Mouse (Mus musculus): Measurements from ENCODE around the gene Mga.

The Mga gene

GRCm38 (mm10) chr2:119987441-119987840 is 90.4 kb downstream of the Mga start:
- DNase-seq (ENCODE audit: low spot score in 2 of 2) = no peak

DNA sequence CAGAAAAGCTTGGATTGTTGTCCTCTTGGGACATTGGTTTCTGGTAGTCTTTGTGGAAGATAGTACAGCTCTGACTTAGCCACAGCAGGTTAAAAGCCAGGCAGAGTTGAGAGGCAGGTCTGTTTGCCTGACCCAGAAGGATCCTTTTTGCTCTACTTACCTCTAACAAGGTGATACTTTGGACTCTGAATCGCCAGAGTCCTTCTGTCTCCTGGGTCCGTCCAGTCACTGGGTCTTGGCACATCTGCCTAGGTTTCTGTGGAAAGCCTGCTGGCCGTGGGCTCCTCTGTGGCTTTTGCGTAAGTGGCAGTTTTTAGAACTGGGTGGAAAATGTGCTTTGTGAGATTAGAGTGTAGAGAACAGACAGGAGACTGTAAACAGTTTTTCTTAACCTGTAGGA is 91.9 kb downstream of the Mga start:
- no peak for DNase-seq (ENCODE audit: low spot score in 2 of 2)

- no peak for DNase-seq (ENCODE audit: low spot score in 2 of 2)
These were observed 93.9 kb downstream of the Mga start for GRCm38 (mm10) chr2:119990881-119991280.

GRCm38 (mm10) chr2:119992349-119992748 is 95.3 kb downstream of the Mga start:
- DNase-seq (ENCODE audit: low spot score in 2 of 2) = no peak

DNA sequence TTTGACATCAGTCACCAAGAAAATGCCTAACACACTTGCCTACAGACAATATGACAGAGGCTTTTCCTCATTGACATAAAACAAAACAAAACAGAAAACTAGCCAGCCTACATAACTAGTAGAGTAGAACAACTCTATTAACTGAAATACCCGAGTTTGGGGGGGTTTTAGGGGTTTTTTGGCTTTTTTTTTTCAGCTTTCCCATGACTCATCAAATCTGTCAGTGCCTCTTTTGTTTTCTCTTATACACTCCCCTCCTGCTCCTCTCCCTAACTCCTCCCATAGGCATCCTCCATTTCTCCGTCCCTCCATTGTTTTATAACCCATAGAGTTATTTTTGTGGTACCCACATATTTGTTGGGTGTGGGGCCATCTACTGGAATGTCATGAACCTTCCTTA is 96.5 kb downstream of the Mga start:
- no peak for DNase-seq (ENCODE audit: low spot score in 2 of 2)

DNA sequence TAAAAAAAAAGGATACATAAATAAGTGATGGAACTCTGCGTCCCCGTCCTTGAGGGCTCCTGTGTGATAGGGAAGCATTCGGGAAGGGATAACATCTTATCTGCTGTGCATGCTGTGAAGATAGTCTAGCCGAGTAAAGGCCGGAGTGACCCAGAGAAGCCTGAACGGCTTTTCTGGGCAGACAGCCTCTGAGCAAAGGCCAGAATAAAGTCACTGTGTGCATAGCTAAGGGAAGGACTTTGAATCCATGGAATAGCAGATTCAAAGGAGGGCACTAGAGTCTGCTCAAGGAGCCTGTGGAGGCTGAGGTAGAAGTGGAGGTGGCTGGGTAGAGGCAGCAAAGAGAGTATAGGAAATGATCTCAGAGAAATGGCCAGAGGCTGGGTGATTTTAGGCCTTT is 97.8 kb downstream of the Mga start:
- DNase-seq (ENCODE audit: low spot score in 2 of 2) = no peak

DNA sequence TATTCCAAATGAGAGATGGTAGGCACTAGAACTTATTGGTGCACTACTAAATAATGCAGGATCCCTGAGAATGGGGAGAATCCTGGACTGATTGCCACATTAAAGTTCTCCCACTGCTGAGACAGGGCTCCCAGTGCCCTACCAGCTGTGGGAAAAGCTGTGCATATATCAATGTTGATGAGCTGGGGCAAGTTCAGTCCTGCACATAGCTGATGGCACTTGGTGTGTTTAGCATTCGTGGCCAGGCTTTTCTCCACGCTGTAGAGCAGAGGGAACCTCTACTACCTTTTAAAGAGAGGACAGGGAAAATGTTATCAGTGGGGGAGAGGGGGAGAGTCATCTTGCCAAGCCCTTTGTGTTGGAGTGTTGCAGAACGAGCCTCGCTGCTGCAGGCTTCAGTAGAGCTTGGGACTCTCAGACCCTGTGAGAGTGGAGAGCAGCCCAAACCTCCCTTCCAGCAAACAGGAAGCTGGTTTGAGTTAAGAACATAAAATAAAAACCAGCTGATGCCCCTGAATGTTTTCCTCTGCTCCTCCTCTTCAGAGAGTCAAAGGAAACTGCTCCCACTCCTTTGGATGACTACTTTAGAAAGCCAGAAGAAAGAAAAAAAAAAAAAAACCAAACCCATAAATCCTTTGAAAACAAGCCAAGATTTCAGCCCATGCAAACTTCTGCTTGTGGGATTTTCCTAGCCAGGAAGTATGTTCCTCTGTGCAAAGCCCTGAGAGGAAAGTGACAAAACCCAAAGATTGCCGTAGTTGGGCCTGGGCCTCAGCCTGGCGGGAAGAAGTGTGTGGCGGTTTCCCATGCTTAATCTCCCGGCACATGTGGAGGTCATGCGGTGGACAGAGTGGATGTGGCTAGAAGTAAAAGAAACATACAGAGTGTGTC is 98.6 kb downstream of the Mga start:
- no peak for DNase-seq (ENCODE audit: low spot score in 2 of 2)

- DNase-seq (ENCODE audit: low spot score in 2 of 2) = no peak
These were observed 100.3 kb downstream of the Mga start for GRCm38 (mm10) chr2:119997354-119997753.

DNA sequence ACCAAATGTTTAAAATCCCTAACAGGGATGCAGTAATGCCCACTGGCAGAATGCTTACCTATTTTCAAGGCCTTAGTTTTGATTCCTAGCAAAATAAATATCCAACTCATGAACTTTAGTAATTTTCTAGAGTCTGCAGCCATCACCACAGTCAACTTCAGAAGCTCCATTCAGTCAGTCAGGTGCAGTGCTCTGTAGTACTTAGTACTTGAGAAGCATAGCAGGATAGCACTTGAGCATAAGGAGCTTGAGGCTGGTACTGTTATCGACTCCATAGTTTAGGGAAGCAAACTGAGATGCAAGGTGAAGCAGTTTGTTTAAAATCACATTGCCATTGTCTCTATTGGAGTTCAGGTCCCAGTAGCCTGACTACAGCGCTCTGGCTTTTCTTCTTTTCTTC is 102.7 kb downstream of the Mga start:
- DNase-seq (ENCODE audit: low spot score in 2 of 2) = no peak

DNA sequence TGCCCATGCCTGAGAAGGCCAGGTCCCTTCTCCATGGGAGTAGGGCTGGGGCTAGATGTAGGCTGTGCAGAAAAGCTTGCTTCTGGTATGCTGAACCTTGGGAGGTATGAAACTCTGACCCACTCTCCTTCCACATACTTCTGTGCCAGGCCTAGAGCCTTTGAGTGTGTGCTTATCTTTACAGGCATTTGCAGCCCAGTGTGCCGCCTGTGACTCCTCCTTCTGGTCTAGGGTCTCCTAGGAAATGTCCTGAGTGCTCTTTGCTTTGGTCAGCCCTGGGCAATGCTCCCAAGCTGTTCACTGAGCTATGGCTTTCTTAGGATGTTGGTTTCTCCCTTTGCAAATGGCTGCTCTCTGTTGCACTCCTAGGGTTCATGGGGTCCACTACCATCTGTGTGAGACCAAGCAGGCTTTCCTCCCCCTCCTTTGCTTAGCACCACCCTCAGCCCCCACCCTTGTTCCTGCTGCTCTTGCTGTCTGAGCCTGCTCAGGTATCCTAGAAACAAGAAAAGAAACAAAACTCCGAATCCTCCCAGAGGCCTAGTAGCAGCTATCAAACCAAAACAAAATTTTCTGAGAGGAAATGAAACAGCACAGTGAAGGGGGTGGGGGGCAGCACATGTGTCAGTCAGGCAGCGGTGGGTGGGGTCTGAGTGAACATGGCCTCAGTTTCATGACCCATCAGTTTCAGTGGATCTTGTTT is 104.0 kb downstream of the Mga start:
- no peak for DNase-seq (ENCODE audit: low spot score in 2 of 2)

DNA sequence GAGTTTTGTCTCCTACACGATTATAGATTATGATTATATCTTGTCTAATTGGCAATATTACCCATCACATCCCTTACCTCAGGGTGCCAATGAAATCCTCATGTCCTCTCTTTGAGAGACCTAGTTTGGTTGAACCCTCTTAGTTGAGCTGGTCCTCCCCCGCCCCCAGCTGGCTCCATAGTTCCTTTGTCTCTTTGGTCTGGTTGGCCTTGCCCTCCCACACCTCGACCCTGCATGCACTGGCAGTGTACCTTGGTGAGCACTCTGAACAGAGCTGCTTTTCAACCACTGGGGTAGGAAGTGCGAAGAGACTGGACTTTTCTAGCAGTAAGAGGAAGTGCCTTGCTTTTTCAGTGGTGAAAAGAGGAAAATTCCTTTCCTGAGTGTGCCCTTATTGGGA is 104.9 kb downstream of the Mga start:
- DNase-seq (ENCODE audit: low spot score in 2 of 2) = no peak

GRCm38 (mm10) chr2:120003970-120004369 is 106.9 kb downstream of the Mga start:
- no peak for DNase-seq (ENCODE audit: low spot score in 2 of 2)

GRCm38 (mm10) chr2:120006696-120007095 is 109.7 kb downstream of the Mga start:
- no peak for DNase-seq (ENCODE audit: low spot score in 2 of 2)

GRCm38 (mm10) chr2:120007680-120008210 is 110.7 kb downstream of the Mga start:
- DNase-seq (ENCODE audit: low spot score in 2 of 2) = no peak

DNA sequence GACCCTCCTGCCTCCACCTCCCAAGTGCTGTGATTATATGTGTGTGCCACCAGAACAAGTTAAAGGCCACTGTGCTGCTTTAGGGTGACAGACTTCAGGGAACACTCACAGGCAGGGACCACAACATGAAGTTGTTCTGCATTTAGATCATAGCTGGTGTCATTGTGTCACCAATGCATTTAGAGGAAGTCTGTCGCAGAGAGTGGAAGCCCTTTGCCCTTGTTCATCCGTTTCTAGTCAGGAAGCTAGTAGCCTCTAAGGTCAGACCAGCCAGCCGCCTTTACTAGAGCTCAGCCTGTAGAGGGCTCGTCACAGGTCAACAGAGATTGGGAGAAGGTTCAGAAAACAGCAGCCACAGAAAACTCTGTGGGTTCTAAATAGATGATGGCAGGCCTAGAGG is 111.6 kb downstream of the Mga start:
- DNase-seq (ENCODE audit: low spot score in 2 of 2) = no peak

DNA sequence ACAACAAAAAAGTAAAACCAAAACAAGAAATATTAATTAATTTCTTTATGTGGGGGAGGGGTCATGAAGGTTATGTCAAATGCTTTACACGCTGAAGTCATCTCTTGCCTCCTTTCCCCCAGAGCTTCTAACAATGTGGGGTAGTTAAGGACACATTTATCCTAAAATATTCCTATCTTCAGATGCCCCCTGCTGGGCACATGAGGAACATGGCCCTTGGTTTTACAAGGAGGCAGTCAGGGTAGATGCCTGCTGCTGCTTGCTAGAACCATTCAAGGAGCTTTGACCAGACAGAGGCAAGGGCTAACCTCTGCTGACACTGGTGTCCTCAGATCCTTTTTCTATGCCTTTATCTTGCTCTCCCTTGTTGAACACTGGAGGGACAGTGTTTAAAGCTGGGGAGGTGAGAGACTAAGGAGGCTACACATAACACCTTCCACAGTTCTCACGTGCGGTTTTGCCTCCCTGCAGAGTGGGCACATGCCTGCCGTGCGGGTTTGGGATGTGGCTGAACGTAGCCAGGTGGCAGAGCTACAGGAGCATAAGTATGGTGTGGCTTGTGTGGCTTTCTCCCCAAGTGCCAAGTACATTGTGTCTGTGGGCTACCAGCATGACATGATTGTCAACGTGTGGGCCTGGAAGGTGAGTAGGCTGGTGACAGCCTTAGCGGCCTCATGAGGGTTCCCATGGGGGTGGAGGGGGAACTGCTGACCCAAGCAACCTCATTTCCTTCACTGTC is 114.6 kb downstream of the Mga start:
- peak; percentile 66 to 67 for DNase-seq (ENCODE audit: low spot score in 2 of 2)

DNA sequence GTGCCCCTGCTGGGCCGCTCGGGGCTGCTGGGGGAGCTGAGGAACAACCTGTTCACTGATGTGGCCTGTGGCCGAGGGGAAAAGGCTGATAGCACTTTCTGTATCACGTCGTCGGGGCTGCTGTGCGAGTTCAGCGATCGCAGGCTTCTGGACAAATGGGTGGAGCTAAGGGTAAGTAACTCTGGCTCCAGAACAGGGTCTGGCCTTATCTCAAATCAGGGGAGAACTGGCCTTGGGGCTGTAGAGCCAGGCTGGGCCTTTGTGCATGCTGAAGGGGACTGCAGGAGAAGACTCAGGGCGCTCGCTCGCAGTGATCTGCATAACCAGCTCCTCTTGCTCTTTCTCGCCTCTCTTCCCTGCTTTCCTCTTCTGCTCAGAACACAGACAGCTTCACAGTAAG is 115.9 kb downstream of the Mga start:
- no peak for DNase-seq (ENCODE audit: low spot score in 2 of 2)

DNA sequence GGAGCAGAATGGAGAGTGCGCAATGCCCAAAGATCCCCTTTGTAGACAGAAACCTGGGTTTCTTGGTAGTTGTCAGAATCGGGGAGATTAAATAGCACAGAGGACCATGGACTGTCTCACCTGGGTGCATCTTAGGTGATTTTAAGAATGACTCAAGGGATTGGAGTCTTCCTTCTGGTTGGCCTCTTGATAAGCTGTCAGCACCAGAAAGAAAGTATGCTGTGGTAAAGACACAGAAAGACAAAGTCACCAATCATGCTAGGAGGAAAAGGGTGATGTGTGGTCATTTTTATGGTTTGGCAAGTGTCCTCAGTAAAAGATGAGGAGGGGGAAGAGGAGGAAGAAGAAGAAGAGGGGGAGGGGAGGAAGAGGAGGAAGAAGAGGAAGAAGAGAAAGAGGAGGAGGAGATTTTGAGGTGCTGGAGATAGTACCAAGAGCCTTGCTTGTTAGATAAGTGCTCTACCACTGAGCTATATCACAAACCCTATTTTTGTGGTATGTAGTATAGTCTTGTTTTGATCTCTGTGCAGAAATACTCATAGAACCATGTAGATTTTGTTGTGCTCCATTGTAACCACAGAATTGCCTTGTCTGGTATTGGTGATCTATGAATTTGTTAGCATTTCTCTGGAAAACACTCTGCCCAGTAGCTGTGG is 116.9 kb downstream of the Mga start:
- DNase-seq (ENCODE audit: low spot score in 2 of 2) = no peak

DNA sequence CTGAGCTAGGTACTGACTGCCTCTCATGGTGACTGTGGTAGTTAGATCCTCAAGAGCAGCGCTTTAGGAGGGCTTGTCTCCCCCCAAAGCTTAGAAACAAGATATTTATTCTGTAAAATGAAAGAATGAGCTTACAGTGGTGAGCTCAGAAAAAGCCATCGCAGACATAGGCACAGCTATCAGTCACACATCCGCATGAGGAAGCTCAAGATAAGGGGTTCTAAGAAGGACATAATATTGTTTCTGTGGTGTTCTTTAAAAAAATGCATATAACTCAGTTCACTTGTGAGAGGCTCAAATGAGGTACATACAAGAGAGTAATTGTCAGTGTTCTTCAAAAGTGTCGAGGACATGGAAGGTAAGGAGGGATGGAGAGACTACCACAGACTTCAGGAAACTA is 118.9 kb downstream of the Mga start:
- DNase-seq (ENCODE audit: low spot score in 2 of 2) = no peak

- no peak for DNase-seq (ENCODE audit: low spot score in 2 of 2)
These were observed 120.6 kb downstream of the Mga start for GRCm38 (mm10) chr2:120017599-120017998.

All from right cerebral cortex, adult 2 months (tissue).